Mouse (Mus musculus) olfactory bulb, adult 2 months (tissue): ENCODE results near the gene Frmd4a.

Source experiments
- CTCF ChIP-seq: fragments of 200-500 bp; IDR thresholded peaks from 2 replicates; pipeline ENCODE4 v1.5.1; 2012; ENCODE audit warnings: low read depth, mild to moderate bottlenecking, low read length, moderate library complexity; ENCODE audit not compliant: insufficient read depth
- POLR2A ChIP-seq: fragments of 200-500 bp; IDR thresholded peaks from 2 replicates; pipeline ENCODE4 v1.6.1; 2012; ENCODE audit warnings: mild to moderate bottlenecking, low read depth, low read length, moderate library complexity; ENCODE audit not compliant: insufficient read depth

- no peak for TF ChIP-seq POLR2A
- no peak for TF ChIP-seq CTCF
These were observed 591.9 kb downstream of the Frmd4a start for GRCm38 (mm10) chr2:4609433-4609832.
